Mouse (Mus musculus) monocyte, adult 59 days (primary cell): Measurements from ENCODE around the gene Podnl1. TPM values are rescaled to one million over a fixed set of nuclear protein-coding genes. Genes with fewer than 3 reads are reported as not detected.

Source experiments
- total RNA-seq, 2 experiments: library from RNA; stranded (reverse); gene quantifications; one replicate each; pipeline ENCODE4 v1.2.4; 2023

Podnl1 gene
- total RNA-seq, result 1 to 10 TPM in 1 of 2 experiments, under 1 TPM in 1; 0.39 to 1.0 TPM

DNA sequence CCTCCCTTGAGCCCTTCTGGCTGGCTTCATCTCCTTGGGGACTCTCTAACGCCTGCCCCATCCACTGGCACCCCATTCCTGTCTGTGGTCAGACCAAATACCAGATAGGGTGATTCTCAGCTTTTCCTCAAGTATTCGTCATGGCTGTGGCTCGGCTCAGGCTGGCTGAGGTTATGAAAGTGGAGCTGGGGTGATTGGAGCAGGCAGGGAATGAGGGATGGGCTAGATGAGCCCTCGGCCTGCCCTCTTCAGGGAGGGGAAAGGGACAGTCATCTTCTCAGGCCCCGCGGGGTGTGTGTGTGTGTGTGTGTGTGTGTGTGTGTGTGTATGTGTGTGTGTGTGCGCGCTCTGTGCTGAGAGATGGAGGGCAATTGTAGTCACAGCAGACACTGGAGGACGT, at the start of gene Podnl1:
Gene Podnl1, plus strand, starts transcription at position 334 of the 400 bp plus-strand sequence.

DNA sequence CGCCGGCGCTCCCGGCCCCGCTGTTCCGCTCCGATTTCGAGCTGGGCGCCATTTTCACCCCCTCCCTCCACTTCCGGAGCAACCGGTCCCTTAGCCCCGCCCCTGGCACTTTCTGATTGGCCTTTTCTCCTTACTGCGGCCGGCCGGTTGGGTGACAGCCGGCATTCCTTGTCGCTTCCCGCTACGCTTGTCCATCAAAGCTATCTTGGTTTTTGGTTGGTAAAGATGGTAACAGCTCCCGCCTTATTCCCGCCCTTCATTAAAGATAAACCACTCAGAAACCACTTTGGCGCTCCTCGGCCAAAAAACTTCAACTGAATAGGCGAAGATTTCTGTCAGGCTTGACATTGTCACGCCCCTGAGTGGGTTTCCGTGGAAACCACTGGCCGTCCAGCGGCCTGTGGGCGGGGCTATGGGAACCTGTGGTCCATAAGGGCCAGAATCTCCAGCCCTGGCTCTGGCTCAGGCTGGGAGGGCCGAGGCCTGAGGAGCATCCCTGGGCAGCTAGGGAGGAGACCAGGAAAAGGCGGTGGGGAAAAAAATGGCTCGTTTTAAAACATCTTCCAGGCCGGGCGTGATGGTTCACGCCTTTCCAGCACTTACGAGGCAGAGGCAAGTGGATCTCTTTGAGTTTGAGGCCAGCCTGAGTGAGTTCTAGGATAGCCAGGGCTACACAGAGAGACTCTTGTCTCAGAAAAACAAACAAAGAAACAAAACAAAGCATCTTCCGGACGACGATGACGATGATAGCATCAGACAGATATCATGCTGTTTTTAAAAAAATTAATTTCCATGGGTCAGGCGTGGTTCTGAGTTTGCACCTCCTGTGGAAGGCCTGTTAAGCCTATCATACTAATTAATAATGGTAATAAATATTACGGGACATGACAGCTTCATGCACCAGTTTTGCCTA, 20.8 kb upstream of the Podnl1 start, which contains the start of gene Dcaf15:
Gene Dcaf15, minus strand, starts transcription at position 72 of the 913 bp plus-strand sequence.

DNA sequence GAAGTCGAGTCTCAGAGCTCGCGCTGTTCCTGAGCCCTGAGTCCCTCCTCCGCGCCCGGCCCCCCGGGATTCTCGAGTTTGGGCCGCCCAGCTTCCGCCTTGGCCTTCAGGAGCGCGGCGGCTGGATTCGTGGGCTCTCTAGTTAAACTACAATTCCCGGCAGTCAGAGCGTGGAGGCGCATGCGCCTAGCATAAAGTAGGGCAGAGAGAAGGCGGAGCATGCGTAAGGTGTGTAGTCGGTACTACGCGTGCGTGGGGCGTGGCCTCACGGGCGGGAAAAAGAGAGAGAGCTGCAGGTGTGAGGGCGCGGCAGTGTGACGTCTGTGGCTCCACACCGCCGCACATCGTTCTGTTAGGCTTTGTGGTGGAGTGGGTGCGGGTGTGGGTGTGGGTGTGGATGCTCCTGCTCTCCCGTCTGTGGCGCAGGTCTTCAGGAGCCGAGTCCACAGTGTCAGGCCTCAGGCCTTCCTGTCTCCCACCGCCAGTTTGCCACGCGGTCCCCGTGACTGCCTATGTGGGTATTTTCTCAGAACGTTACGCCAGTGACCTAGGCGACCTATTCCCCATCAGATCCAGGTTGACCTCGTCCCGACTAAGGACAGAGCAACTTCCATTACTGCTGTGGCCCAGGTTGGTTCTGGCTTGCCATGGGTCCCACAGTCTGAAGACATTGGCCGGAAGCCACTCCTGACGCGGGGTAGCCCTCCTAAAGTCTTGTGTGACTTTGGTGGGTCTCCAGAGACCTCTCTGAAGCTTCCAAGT, 22.2 kb downstream of the Podnl1 start, which contains the start of the genes Cc2d1a and 4930432K21Rik:
Gene Cc2d1a, minus strand, starts transcription at position 168 of the 762 bp plus-strand sequence.
Gene 4930432K21Rik, plus strand, starts transcription at position 257 of the 762 bp plus-strand sequence.

Other genes with a start within 250 kb of the Podnl1 start
- gene Adgrl1, start 225.9 kb upstream of the Podnl1 start, total RNA-seq, result 1 to 10 TPM; 2.0 to 2.1 TPM
- gene Gm10644, start 170.8 kb upstream of the Podnl1 start, total RNA-seq, result under 1 TPM; 0.18 to 0.39 TPM
- 1 to 10 TPM; 1.5 to 2.7 TPM for gene Asf1b, start 170.5 kb upstream of the Podnl1 start, total RNA-seq
- 10 to 100 TPM; 37.3 to 41.3 TPM for gene Prkaca, start 153.0 kb upstream of the Podnl1 start, total RNA-seq
- 10 to 100 TPM; 55.2 to 55.6 TPM for gene Samd1, start 128.3 kb upstream of the Podnl1 start, total RNA-seq
- gene 1700067K01Rik, start 124.5 kb upstream of the Podnl1 start, total RNA-seq, result under 1 TPM; 0.39 to 0.55 TPM
- gene 2210011C24Rik, start 113.8 kb upstream of the Podnl1 start, total RNA-seq, result not detected
- not detected for gene Palm3, start 104.5 kb upstream of the Podnl1 start, total RNA-seq
- 10 to 100 TPM; 13.8 to 15.3 TPM for gene Il27ra, start 83.4 kb upstream of the Podnl1 start, total RNA-seq
- not detected for gene Rln3, start 81.0 kb upstream of the Podnl1 start, total RNA-seq
- 1 to 10 TPM; 1.1 to 2.1 TPM for gene Gm10643, start 60.9 kb upstream of the Podnl1 start, total RNA-seq
- 10 to 100 TPM; 57.0 to 63.2 TPM for gene Rfx1, start 59.2 kb upstream of the Podnl1 start, total RNA-seq
- 10 to 100 TPM; 30.4 to 30.5 TPM for gene Dcaf15, start 21.2 kb upstream of the Podnl1 start, total RNA-seq
- 10 to 100 TPM; 23.8 to 30.1 TPM for gene Cc2d1a, start 21.9 kb downstream of the Podnl1 start, total RNA-seq
- gene 4930432K21Rik, start 22.0 kb downstream of the Podnl1 start, total RNA-seq, result not detected
- not detected for gene Nanos3, start 59.2 kb downstream of the Podnl1 start, total RNA-seq
- gene Zswim4, start 111.1 kb downstream of the Podnl1 start, total RNA-seq, result 10 to 100 TPM; 46.3 to 48.9 TPM
- gene D8Ertd738e, start 123.7 kb downstream of the Podnl1 start, total RNA-seq, result 100 to 1,000 TPM; 218 to 227 TPM
- gene Mri1, start 131.3 kb downstream of the Podnl1 start, total RNA-seq, result 10 to 100 TPM; 16.5 to 18.9 TPM
- 10 to 100 TPM; 17.1 to 21.0 TPM for gene Ccdc130, start 144.4 kb downstream of the Podnl1 start, total RNA-seq